Mouse (Mus musculus): Measurements from ENCODE around the gene Sart1.

GRCm38 (mm10) chr19:5383326-5383725, 5.2 kb downstream of the Sart1 start:
- TF ChIP-seq CTCF (IDR thresholded peaks at IDR 0.05; ENCODE audit: low read depth) (no peak), EP300 (IDR thresholded peaks at IDR 0.05; ENCODE audit: low read depth) (no peak)
